Mouse (Mus musculus) liver, embryonic 13.5 days (tissue): ENCODE measurements around the gene Mphosph10. TPM values are rescaled to one million over a fixed set of nuclear protein-coding genes. Genes with fewer than 3 reads are reported as not detected.

Experiments
- ATAC-seq: fragments of 200-750 bp; cut with Nextera tagmentation; 2 replicates; pipeline ENCODE4 v1.8.0; 2017; ENCODE audit warnings: low read depth, mild to moderate bottlenecking, moderate number of reproducible peaks, moderate library complexity
- DNase-seq: peaks from one replicate; pipeline ENCODE4 v3.0.0; 2022
- H3K27ac ChIP-seq: fragments of 300-500 bp; sonication (generic); 2 replicates; pipeline ENCODE4 v1.5.1; 2015; ENCODE audit warnings: moderate library complexity, mild to moderate bottlenecking, inconsistent platforms
- H3K27me3 ChIP-seq: fragments of 300-500 bp; sonication (generic); 2 replicates; pipeline ENCODE4 v1.6.1; 2015; ENCODE audit warnings: mild to moderate bottlenecking, inconsistent platforms
- H3K36me3 ChIP-seq: fragments of 300-500 bp; sonication (generic); 2 replicates; pipeline ENCODE4 v1.6.1; 2015; ENCODE audit warnings: mild to moderate bottlenecking, inconsistent platforms
- H3K4me1 ChIP-seq: fragments of 300-500 bp; sonication (generic); replicated peaks from 2 replicates; pipeline ENCODE4 v1.6.1; 2015; ENCODE audit warnings: inconsistent platforms
- H3K4me2 ChIP-seq: fragments of 300-500 bp; sonication (generic); 2 replicates; pipeline ENCODE4 v1.6.1; 2015; ENCODE audit warnings: inconsistent platforms, mild to moderate bottlenecking, moderate library complexity
- H3K4me3 ChIP-seq: fragments of 300-500 bp; sonication (generic); replicated peaks from 2 replicates; pipeline ENCODE4 v1.5.1; 2015; ENCODE audit warnings: mild to moderate bottlenecking, inconsistent platforms
- H3K9ac ChIP-seq: fragments of 300-500 bp; sonication (generic); 2 replicates; pipeline ENCODE4 v1.6.1; 2015; ENCODE audit warnings: mild to moderate bottlenecking, inconsistent platforms
- H3K9me3 ChIP-seq: fragments of 300-500 bp; sonication (generic); replicated peaks from 2 replicates; pipeline ENCODE4 v1.6.1; 2016; ENCODE audit warnings: inconsistent platforms
- WGBS: fragments of 180-500 bp; shearing (Covaris S2); methylation state at CpG from one replicate; pipeline ENCODE4 v1.1.7; 2015; ENCODE audit not compliant: insufficient replicate concordance; 5-methylcytosine and 5-hydroxymethylcytosine counted together
- polyA plus RNA-seq: library from polyadenylated mRNA; unstranded; fragments of >200 nt; fragmentation: Nextera tagmentation; extraction: Ambion mirVana; gene quantifications from 2 replicates; pipeline ENCODE4 v1.2.1, GENCODE M21; 2015

The Mphosph10 gene
- polyA plus RNA-seq = 36.2 and 49.6 TPM in 2 replicates

DNA sequence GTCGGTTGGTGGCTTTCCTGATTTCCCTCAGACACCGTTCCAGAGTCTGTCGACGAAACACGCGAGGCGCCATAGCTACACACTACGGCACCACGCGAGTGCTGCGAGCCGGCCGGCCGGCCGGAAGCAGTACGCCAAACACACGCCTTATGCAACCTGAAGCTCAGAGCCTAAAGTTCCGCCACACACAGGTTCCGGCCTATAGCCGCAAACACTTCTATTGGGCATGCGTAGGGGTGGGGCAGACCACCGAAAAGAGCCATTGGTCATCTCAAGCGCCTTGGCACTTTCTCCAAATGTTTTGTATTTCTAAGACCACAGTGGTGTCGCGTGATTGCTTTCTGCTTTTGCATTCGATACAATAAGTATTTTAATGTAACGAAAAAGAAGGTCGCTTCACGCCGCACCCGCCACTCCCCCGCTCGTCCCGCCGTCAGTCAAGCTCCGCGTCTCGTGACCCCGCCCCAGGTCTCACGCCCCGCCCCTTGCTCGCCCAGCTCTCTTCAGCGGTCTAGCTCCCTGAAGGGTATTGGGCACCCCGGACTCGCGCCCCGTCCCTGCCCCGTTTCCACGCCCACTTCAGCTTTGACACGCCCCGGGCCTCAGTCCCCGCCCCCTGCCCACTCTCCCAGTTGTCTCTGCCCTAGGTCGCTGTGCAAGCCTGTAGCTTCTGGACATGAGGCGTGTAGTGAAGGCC is at the start of gene Mphosph10, which contains the start of gene Mcee:
Mphosph10 (minus strand) TSS at position 147 of the 697 bp plus-strand sequence.
Mcee (plus strand) TSS at position 486 of the 697 bp plus-strand sequence.
- Histone ChIP-seq H3K4me3 (peak within 1 kb of the TSS; percentile 84), H3K4me2 (peak within 1 kb of the TSS; percentile 83), H3K9me3 (no peaks in the 10 kb centered on the region), H3K27ac (peak within 1 kb of the TSS; percentile 71; the same call in 1 of the 2 replicates), H3K36me3 (peaks cover 25% of the 10 kb centered on the region), H3K9ac (peak within 1 kb of the TSS; percentile 89), H3K27me3 (no peaks in the 10 kb centered on the region), H3K4me1 (peaks cover 25% of the 10 kb centered on the region)
- under 1% methylated on average over 54 of the region's 54 CpGs for WGBS
- peak; percentile 96 for DNase-seq
- ATAC-seq = peak; percentile 98

GRCm38 (mm10) chr7:64440519-64440918 is 48.5 kb upstream of the Mphosph10 start:
- no peaks in the 10 kb centered on the region for H3K9me3 ChIP-seq
- H3K4me2 ChIP-seq = no peak overlapping the region
- H3K36me3 ChIP-seq = no peaks in the 10 kb centered on the region
- 67% methylated on average over 8 of the region's 8 CpGs for WGBS
- DNase-seq = no peak
- H3K4me3 ChIP-seq = no peak overlapping the region
- no peak for ATAC-seq
- H3K27me3 ChIP-seq = no peaks in the 10 kb centered on the region
- H3K27ac ChIP-seq = no peak overlapping the region
- H3K9ac ChIP-seq = no peak overlapping the region
- H3K4me1 ChIP-seq = no peaks in the 10 kb centered on the region

DNA sequence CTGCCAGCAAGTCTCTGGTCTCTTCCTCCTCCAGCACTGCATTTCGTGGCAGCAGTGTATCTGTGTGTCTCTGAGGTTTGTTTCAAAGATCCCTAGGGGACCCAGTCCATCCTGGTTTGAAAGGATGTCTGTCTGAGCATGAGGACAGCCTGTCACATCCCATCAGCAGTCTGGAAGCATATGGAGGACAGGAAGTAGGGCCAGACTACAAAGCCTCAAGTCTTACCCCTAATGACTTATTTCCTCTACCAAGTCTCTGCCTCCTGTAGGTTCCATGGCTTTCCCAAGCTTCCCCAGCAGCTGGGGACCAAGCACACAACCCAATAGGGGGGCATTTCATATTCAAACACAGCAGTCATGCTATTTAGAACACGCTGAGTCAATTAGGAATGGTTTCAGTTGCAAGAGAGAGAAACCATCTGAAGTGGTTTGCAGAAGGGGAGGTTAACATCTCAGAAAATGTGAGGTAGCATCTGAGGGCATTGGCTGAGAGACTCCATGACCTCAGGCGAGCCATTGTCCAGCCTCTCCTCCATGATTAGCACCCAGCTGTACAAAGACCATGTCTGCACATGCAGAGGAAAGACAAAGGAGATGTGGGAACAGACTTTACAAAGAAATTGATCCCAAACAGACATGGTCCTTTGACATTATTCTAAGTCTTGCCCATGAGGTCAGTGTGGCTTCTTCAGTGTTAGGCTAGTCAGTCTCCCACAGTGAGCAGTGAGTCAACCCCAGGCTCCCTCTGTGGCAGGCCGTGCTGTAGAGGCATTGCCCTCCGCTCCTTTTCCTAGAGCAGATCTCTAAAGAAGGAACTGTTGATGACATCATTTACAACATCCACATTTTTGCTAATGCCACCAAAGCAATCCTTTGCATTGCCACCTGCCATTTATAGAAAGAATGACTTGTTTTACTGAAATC is 47.8 kb upstream of the Mphosph10 start:
- H3K27me3 ChIP-seq = no peaks in the 10 kb centered on the region
- no peak overlapping the region for H3K27ac ChIP-seq
- DNase-seq = no peak
- WGBS = 43% methylated on average over 5 of the region's 5 CpGs
- H3K4me1 ChIP-seq = no peaks in the 10 kb centered on the region
- no peaks in the 10 kb centered on the region for H3K9me3 ChIP-seq
- no peak overlapping the region for H3K4me2 ChIP-seq
- no peak overlapping the region for H3K9ac ChIP-seq
- no peaks in the 10 kb centered on the region for H3K36me3 ChIP-seq
- H3K4me3 ChIP-seq = no peak overlapping the region
- ATAC-seq = no peak

DNA sequence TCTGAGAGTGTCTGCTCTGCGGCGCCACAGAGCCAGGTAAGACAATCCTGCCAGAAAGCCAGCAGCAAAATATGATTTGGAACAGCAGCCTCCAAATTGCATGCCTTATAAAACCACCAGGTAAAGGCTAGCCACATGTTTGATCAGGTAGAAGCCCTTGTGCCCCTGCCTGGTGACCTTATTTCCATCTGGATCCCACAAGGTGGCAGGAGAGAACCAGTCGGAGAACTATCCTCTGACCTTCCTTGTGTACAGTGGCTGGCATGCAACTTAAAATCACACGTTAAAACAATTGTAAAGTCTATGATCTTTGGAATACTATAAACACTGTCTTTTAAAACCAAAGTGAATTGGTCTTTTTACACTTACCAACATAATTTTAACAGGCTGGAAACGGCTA is 32.8 kb upstream of the Mphosph10 start:
- H3K27ac ChIP-seq = no peak overlapping the region
- H3K27me3 ChIP-seq = no peaks in the 10 kb centered on the region
- H3K36me3 ChIP-seq = no peaks in the 10 kb centered on the region
- ATAC-seq (no peak), DNase-seq (no peak)
- no peak overlapping the region for H3K9ac ChIP-seq
- H3K4me1 ChIP-seq = no peaks in the 10 kb centered on the region
- no peaks in the 10 kb centered on the region for H3K9me3 ChIP-seq
- H3K4me3 ChIP-seq = no peak overlapping the region
- 55% methylated on average over 5 of the region's 5 CpGs for WGBS
- H3K4me2 ChIP-seq = no peak overlapping the region

DNA sequence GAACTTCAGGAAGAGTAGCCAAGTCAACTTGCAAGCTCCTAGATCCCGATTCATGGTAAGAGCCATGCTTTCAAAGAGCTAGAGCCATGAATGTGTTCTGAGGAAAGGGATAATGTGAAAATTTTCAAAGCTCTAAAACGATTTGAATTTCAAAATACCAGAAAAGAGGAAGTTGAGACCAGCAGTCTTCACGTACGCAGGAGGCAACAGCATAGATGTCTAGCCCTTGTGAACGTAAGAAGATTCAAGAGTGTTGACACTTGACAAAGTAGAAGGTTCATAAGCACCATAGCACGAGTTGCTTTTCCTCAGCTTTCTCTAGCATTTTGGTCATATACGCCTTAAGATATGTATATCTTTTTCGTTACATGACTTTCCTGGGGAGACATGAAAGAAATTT is 11.9 kb upstream of the Mphosph10 start:
- Histone ChIP-seq H3K9ac (no peak overlapping the region), H3K27ac (no peak overlapping the region), H3K36me3 (no peaks in the 10 kb centered on the region), H3K9me3 (no peaks in the 10 kb centered on the region), H3K4me3 (no peak overlapping the region), H3K4me1 (no peaks in the 10 kb centered on the region), H3K4me2 (no peak overlapping the region), H3K27me3 (no peaks in the 10 kb centered on the region)
- no peak for DNase-seq
- WGBS = 67% methylated on average over 8 of the region's 8 CpGs
- no peak for ATAC-seq

GRCm38 (mm10) chr7:64402452-64402851 is 10.4 kb upstream of the Mphosph10 start:
- H3K4me1 ChIP-seq = no peaks in the 10 kb centered on the region
- 0 out of 2 replicates have a peak, but pooled peaks cover 3% of the 10 kb centered on the region for H3K36me3 ChIP-seq
- DNase-seq (no peak), ATAC-seq (no peak)
- no peak overlapping the region for H3K4me3 ChIP-seq
- H3K9me3 ChIP-seq = no peaks in the 10 kb centered on the region
- WGBS = 68% methylated on average over 4 of the region's 4 CpGs
- no peaks in the 10 kb centered on the region for H3K27me3 ChIP-seq
- no peak overlapping the region for H3K4me2 ChIP-seq
- H3K27ac ChIP-seq = no peak overlapping the region
- H3K9ac ChIP-seq = no peak overlapping the region

- H3K36me3 ChIP-seq = 0 out of 2 replicates have a peak, but pooled peaks cover 3% of the 10 kb centered on the region
- WGBS = 80% methylated on average over 1 of the region's 1 CpGs
- no peak overlapping the region for H3K4me2 ChIP-seq
- no peak for DNase-seq
- no peaks in the 10 kb centered on the region for H3K9me3 ChIP-seq
- no peak for ATAC-seq
- no peak overlapping the region for H3K27ac ChIP-seq
- H3K9ac ChIP-seq = no peak overlapping the region
- no peaks in the 10 kb centered on the region for H3K27me3 ChIP-seq
- no peaks in the 10 kb centered on the region for H3K4me1 ChIP-seq
- no peak overlapping the region for H3K4me3 ChIP-seq
Measured at GRCm38 (mm10) chr7:64400725-64401124, 8.7 kb upstream of the Mphosph10 start.

DNA sequence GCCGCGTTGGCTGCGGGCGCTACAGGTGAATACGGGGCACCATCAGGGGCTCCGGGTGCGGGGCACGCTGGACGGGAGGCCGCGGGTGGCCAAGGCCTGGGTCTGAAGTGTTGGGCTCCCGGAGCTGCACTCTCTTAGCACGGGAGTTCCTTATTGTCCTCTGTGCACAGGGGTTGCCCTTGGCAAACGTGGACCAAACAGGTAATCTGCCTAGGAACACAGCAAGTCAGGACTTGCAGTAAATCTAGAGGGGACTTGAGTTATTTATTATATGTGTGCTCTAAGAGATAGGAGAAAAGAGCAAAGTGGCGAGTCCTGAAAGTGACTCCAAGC is 717 bp upstream of the Mphosph10 start:
- Histone ChIP-seq H3K27me3 (no peaks in the 10 kb centered on the region), H3K36me3 (peaks cover 20% of the 10 kb centered on the region), H3K4me3 (peak overlapping the region; percentile 84), H3K9me3 (no peaks in the 10 kb centered on the region), H3K27ac (peak overlapping the region; percentile 71; the same call in 1 of the 2 replicates), H3K4me1 (peaks cover 25% of the 10 kb centered on the region), H3K9ac (peak overlapping the region; percentile 89), H3K4me2 (peak overlapping the region; percentile 83)
- ATAC-seq (no peak), DNase-seq (no peak)
- WGBS = 2% methylated on average over 15 of the region's 15 CpGs

GRCm38 (mm10) chr7:64391479-64391878 is 589 bp downstream of the Mphosph10 start:
- peak; percentile 28 for DNase-seq
- H3K4me2 ChIP-seq = peak overlapping the region; percentile 83
- H3K9me3 ChIP-seq = no peaks in the 10 kb centered on the region
- 2% methylated on average over 8 of the region's 8 CpGs for WGBS
- H3K4me1 ChIP-seq = peaks cover 25% of the 10 kb centered on the region
- peak overlapping the region; percentile 84 for H3K9ac ChIP-seq
- H3K27ac ChIP-seq = peak overlapping the region; percentile 50; the same call in 1 of the 2 replicates
- no peak for ATAC-seq
- H3K36me3 ChIP-seq = peaks cover 33% of the 10 kb centered on the region
- H3K27me3 ChIP-seq = no peaks in the 10 kb centered on the region
- peak overlapping the region; percentile 84 for H3K4me3 ChIP-seq

DNA sequence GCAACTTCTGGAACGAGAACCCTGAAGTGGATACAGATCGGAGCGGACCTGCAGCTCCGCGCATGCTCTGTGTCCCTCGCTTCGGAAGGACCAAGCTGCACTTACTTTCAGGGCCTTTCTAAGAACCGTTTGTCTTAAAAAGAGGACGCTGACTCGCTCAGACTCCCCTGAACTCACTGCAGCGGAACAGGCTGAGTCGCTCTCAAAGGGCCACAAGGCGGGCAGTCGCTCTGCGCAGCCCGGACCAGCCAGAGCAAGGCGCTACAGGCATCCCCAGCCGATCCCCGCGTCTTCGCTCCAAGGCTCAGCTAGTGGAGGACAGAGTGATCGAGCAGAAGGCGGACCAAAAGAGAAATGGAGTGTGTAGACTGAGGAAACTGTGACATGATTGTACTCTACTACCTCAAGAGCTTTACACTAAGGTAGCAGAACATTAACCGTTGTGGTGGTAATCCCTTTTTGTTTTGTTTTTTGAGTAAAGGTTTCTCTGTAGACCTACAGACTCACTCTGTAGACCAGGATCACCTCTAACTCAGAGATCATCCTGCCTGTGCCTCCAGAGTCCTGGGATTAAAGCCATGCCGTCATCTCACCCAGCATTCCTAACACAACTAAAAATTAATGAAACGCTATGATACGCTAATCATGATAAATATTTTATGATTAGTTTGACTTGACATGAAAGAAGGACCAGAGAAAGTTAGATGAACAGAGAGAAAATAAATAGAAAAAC is 18.1 kb downstream of the Mphosph10 start, which contains the start of gene Fan1:
Fan1 (minus strand) TSS at position 266 of the 733 bp plus-strand sequence.
- H3K9ac ChIP-seq = peak within 1 kb of the TSS; percentile 82
- H3K4me2 ChIP-seq = peak within 1 kb of the TSS; percentile 68
- DNase-seq (peak; percentile 81), ATAC-seq (peak; percentile 94)
- no peaks in the 10 kb centered on the region for H3K27me3 ChIP-seq
- peak within 1 kb of the TSS; percentile 91 for H3K27ac ChIP-seq
- no peaks in the 10 kb centered on the region for H3K9me3 ChIP-seq
- H3K4me3 ChIP-seq = peak within 1 kb of the TSS; percentile 76
- H3K36me3 ChIP-seq = peaks cover 41% of the 10 kb centered on the region
- WGBS = 4% methylated on average over 27 of the region's 27 CpGs
- H3K4me1 ChIP-seq = peaks cover 11% of the 10 kb centered on the region
